Mouse (Mus musculus) naive thymus-derived CD4-positive, alpha-beta T cell, adult 5 months (primary cell): ENCODE data around the gene Strbp. TPM values are rescaled to one million over a fixed set of nuclear protein-coding genes. Genes with fewer than 3 reads are reported as not detected.

Experiments
- polyA plus RNA-seq: library from polyadenylated mRNA; unstranded; fragments of 100-300 nt; shearing (Covaris generic); gene quantifications from one replicate; pipeline ENCODE4 v1.2.1, GENCODE M21; 2017

Strbp gene
- 38.5 TPM for polyA plus RNA-seq

GRCm38 (mm10) chr2:37703230-37703954 lies at the start of gene Strbp:
Strbp (minus strand) TSS chr2:37703859.

DNA sequence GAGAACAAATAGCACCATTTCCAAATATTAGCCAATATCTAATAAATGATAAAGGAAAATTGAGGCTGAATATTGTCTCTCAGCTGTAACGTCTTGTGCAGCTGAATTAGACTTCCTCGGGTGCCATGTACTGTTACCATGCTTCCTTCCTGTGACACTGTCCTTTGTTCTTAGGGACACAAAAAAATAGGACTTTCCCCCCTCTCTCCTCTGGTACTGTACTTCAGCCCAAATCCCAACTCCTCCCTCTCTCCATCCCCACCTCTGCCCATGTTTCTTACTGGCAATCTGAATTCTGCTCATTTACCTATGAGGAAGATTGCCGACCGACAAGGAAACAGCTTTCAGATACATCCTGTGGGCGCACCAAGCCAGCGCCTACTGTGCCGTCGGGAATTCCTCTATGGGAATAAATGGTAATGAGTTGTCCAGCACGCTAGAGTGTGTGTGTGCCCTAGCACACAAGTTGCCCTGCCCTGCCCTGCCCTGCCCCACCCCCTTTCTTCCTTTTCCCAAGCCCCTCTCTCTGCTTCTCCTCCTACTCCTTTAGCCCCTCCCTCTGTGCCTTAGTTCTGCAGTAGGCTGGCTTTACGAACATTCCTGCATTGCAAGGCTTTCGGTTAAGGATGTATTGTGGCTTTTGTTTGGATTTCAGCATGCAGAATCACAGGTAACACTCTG lies 187.5 kb downstream of the Strbp start, which contains the start of gene Gpr21:
Gene Gpr21 (plus strand): TSS at position 303 of the 681 bp plus-strand sequence.

GRCm38 (mm10) chr2:37442611-37443591 lies 260.8 kb downstream of the Strbp start, which contains the start of the genes Zbtb26, Zbtb6 and Rabgap1:
Zbtb26 (minus strand) TSS chr2:37443135.
Zbtb6 (minus strand) TSS chr2:37443171.
Rabgap1 (plus strand) TSS chr2:37443279.

Other genes with a start within 250 kb of the Strbp start
- gene Gpr21, start 187.5 kb downstream of the Strbp start, polyA plus RNA-seq: 1.1 TPM
- not detected for gene Crb2, start 72.4 kb upstream of the Strbp start, polyA plus RNA-seq